Mouse (Mus musculus) liver, adult 2 months (tissue): Measurements from ENCODE around the gene Tgm2.

ENCODE experiments used
- CTCF ChIP-seq: fragments of 200-500 bp; IDR thresholded peaks from 2 replicates; pipeline ENCODE4 v1.5.1; 2011; ENCODE audit warnings: low read depth, low read length, control low read depth
- POLR2A ChIP-seq: fragments of 200-500 bp; IDR thresholded peaks from 2 replicates; pipeline ENCODE4 v1.6.1; 2011; ENCODE audit warnings: low read length, control low read depth; ENCODE audit not compliant: insufficient read depth; ENCODE audit errors: extremely low read depth

- TF ChIP-seq POLR2A, result no peak
- no peak for TF ChIP-seq CTCF
These were observed 23.4 kb downstream of the Tgm2 start for GRCm38 (mm10) chr2:158122814-158123213.
